Mouse (Mus musculus): Measurements from ENCODE around the gene Cfap99. TPM values are rescaled to one million over a fixed set of nuclear protein-coding genes. Genes with fewer than 3 reads are reported as not detected.

Cfap99 gene
- total RNA-seq, 2 experiments from 2014 or later = not detected

DNA sequence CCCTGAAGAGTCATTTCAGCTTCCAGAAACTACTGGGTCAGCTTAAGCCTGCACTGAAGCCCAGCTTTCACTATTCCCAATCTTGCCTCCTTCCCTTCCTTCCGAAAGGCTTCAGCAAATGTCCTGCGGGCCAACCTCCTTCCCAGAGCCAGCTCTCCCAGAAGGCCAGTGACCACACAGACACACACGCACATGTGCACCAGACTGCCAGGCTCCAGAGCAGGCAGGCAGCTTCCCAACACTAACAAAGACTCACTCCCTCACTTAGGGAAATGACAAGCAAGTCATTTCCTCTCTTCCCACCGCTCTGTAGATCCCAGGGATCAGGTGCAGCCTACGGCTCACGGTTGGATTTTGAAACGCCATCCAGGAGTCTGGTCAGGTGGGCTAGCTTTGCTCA, 12.2 kb upstream of the Cfap99 start:
- peak; percentile 48 to 60 for DNase-seq
- intact Hi-C loops (cut with DNase I) = no loop called here

DNA sequence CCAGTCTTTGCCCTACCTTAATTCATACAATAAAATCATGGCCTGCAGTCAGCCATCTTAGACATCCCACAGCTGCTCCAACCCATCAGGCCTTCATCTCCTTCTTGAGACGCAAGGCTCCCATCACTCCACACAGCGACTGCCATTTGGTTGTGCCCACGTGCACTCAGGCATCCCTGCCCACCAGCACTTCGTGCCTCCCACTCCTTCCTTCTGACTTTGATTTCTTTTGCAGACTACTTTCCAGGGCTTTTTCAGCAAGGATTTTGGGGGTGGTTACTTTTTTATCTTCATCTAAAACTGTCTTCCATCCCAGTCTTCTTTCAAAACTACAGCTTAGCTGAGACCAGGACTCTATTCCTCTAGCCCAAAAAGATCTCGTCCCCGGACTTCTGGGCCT, 11.7 kb upstream of the Cfap99 start:
- intact Hi-C loops (cut with DNase I) = no loop called here
- no peak for DNase-seq

DNA sequence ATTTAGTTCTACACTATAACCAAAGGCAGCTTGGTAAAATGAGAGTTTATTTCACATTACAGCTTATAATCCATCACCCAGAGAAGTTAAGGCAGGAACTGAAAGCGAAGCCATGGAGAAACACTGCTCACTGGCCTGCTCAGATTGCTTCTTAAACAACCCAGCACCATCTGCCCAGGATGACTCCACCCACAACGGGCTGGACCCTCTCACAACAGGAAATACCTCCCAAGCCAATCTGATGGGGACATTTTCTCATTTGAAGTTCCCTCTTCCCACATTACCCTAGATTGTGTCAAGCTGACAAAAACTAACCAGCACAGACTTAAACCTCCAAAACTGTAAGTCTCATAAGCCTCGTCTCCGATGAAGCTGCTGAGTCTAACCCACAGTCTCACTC, 10.3 kb upstream of the Cfap99 start:
- no peak for DNase-seq
- intact Hi-C loops (cut with DNase I) = no loop called here

DNA sequence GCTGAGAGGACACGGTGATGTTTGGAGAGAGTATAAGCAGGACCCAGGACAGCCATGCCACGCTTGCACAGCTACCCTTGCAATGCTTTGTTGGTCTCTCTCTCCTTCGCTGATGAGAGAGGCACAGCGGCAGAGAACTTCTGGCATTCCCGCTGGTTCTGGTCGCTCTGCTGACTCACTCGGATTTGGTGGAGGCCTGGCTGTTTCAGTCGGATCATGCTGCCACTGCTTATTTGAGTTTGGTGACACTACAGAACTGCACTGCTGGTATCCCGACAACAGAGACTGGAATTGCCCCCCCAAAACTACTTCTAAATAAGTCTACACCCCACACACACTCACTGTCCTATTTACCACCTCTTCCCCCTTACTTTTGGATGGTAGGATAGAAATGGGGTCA, 9.2 kb upstream of the Cfap99 start:
- intact Hi-C loops (cut with DNase I) = no loop called here
- DNase-seq = no peak

DNA sequence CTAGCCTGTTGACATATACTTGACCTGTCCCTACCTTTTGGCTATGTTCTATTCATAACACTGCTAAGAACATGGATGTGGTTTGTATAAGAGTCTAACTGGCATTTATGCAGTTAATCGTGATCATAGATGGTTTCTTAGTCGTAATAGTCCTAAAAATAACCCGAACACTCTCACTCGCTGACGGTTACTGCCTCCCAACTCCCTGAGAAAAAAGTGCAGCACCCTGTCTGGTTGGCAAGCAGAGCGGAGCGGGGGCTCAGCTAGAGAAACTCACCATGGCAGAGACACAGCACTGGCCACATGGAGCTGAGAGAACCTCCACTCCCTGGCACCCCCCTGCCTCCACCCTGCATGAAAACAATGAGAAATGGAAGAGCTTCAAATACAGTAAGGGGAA, 7.4 kb upstream of the Cfap99 start:
- intact Hi-C loops (cut with DNase I) = no loop called here

DNA sequence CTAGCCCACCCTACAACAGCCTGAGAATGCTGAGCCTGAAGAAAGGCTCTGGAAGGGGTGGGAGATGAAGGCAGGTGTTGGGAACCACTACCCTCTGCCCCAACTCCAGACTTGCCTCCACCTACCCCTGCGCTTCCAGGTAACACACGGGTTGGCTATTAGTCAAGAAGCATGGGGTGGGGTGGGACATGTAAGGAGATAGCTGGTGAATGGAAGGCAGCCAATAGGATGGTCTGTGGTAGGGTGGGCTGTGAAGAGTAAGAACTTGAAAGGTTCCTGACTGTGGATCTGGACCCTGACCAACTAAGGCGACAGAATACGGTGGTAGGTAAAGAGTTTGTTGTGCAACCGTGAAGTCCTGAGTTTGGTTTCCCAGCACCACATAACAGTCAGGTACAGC, 5.0 kb upstream of the Cfap99 start:
- intact Hi-C loops (cut with DNase I) = no loop called here
- no peak for DNase-seq

More for the DNA sequence above, 7.4 kb upstream of the Cfap99 start:
- peak in 1 of 2 experiments; percentile 27 for DNase-seq

DNA sequence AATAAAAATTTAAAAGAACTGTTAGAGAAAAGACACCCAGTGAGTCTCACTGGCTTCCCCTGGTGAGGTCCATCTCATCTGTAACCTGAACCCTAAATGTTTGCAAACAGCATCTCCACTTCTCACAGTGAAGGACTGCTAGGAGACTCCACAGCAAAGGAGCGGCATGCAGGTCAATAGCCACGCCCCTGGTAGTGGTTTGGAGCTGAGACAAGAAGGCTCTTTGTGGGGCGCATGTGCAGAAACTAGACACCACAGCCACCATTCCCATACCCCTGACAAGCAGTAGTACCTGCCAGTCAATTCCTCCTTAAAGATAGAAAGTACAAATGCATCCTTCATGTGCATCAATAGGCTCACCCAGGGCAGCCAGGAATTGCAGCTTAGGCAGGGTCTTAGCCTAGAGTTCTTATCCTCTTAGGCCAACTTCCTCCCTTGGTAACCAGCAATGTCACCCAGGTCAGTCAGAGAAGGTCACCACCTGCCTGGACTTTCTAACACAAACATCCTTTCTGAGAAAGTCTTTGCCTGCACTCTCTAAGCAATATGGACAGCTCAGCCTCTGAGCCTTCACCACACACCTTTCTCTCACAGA, 4.1 kb upstream of the Cfap99 start:
- intact Hi-C loops (cut with DNase I) = no loop called here
- no peak for DNase-seq

DNA sequence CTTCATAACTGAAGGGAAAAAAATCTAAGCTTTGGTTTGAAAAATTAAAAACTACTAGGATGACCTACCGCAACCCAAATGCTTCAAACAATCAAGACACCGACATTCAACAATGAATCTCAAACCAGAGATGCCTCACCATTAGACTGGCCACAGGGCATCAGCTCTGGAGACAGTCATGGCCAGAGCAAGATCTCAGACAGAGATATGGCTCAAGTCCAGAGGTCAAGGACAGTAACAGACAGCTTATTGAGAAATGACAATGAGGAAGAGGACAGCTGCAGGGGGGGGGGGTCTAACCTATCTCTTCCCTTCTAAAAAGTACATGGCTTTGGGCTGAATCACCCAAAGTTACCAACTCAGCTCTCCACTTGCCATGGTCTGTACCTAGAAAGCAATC, 3.1 kb upstream of the Cfap99 start:
- no peak for DNase-seq
- intact Hi-C loops (cut with DNase I) = no loop called here

DNA sequence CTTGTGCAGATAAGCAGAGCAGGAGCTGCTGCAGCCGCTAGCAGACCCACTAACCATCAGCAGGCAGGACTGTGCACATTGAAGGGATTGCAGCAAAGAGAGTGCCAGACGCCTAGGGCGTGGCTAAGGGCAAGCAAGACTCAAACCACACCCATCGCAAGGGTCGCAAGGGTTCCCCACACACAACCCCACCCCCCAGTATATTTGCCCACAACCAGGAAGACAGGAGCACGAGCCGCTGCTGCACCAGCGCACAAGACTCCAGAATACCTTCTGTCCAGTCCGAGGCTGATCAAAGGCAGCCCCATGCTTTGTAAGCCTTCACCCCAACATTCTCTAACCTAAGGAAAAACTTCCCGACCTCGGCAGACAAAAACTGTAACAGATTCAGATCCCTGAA, 1.9 kb upstream of the Cfap99 start:
- no peak for DNase-seq
- intact Hi-C loops (cut with DNase I) = no loop called here

DNA sequence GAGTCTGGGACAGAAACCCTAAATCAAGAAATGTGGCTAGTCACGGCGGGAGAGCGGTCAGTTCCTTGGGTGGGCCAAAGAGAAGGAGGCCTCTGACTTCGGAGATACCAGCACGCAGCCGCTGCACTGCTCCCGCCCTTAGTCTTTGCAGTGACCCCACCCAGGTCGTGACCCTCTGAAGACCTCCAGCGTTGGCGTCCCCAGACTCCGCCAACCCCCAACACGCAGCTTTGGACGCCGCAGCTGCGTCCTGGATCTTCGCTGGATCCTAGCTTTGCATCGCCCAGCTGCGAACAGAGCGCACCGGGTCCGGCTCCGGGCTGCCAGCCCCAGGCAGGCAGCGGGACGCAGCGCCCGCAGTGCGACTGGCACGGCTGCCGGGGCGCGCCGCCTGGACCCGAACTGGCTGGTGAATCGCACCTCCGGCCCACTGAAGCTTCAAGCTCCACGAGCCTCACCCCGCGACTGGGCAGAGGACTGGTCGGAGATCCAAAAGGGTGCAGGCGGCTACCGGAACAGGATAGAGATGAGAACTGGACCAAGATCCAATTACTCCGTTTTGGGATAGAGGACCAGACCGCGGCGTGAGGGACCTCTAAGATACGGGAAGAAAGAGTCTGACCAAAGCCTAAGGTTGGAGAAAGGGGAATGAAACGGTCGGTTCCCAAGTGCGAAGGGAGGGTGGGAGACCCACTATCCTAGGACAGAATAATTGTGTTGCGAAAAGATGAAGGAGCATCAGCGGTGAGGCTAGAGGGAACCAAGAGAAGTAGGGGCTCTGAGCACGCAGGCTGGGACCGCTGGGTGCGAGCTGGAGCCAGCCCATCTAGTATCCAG, 1.2 kb upstream of the Cfap99 start:
- peak in 1 of 2 experiments; percentile 17 for DNase-seq
- intact Hi-C loops (cut with DNase I) = no loop called here

DNA sequence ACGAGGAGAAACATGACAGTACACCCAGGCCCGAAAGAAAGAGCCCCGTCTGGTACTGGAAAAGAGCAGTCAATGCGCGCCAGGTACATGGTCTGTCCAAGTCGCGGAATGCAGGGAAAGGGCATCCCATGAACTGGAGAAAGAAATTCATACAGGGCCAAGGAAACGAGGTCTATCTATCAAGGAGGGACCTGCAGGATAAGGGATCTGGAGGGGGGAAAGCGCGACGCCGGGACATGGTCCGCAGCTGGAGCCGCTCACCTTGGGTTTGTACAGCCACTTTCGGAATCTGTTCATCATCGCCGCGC, 608 bp upstream of the Cfap99 start:
- DNase-seq = no peak
- intact Hi-C loops (cut with DNase I) = no loop called here

DNA sequence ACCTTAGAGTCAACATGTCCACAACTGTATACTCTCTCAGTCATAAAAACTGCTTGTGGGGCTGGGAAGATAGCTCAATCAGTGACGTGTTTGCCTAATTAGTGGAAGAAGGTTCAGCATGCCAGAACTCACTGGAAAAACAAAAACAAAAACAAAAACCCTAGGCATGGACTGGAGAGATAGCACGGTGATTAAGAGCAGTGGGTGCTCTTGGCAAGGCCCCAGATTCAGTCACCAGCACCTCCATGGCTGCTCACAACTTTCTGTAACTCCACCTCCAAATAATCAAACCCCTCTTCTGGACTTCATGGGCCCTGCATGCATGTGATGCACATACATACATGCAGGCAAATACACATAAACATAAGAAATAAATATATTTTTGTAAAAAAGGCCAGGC, 886 bp downstream of the Cfap99 start:
- intact Hi-C loops (cut with DNase I) = no loop called here
- DNase-seq = no peak

DNA sequence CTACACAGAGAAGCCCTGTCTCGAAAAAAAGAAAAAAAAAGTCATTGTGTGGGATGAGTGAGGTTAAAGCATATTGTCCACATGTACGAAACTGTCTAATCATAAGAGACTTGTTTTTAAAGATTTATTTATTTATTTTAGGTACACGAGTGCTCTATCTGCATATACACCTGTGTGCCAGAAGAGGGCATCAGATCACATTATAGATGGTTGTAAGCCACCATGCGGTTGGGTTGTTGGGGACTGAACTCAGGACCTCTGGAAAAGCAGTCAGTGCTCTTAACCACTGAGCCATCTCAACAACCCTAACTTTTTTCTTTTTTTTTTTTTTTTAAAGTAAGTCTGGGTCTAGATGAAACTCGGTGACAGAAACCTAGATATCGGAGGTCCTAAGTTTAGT, 5.0 kb downstream of the Cfap99 start:
- intact Hi-C loops (cut with DNase I) = no loop called here
- DNase-seq = no peak

DNA sequence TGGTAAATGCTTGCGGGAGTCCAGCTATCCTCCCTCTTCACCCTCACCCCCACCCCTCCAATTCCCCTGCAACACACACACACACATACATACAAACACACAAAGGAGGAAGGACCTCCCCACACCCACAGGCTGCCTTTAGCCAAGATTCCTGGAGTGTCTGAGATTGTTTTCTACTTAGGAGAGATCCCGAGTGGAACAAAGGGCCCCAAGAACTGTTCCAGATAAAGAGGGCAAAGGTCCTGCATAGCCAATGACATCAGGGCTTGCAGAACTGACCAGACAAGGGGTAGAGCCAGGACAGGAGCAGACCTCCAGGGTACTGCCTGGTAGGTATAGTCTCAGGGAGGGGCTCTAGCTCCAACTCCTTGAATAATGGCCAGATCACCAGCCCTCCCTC, 6.3 kb downstream of the Cfap99 start:
- DNase-seq = peak; percentile 35 to 45

DNA sequence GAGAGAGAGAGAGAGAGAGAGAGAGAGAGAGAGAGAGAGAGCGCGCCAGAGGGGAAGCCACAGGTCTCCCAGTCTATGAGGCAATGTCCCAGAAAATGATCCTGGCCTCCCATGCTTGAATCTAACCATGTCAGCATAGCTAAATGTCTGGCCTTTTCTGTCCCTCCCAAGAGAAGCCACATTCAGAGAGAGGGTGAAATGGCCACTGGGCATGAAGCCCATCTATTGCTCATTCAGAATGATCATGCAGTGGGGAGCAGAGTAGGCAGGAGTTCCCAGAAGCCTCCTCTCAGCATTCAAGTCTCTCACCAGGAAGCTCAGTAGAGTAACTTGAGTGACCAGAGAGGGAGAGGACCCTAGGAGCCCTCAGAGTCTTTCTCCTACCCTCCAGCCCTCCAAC, 6.7 kb downstream of the Cfap99 start:
- DNase-seq = peak; percentile 37 to 43
- intact Hi-C loops (cut with DNase I) = no loop called here

More for the DNA sequence above, 6.3 kb downstream of the Cfap99 start:
- intact Hi-C loops (cut with DNase I) = no loop called here

DNA sequence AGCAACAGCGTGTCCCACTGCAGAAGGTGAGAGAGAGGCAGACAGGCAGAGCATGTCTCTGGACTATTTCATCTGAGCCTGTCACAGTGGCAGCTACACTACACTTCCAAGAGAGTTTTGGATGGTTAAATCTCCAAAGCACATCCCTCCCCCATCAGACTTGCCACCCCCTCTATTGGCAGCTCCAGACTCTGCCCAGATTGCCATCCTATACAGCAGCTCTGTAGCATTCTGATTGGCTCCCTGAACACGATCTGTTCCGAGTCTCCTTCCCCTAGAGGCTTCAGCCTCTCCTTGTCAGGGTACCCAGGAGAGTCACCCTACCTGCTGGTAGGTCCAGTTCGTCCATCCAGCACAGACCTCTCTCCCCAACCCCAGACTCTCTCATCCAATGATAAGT, 9.7 kb downstream of the Cfap99 start:
- DNase-seq = no peak
- intact Hi-C loops (cut with DNase I) = no loop called here

DNA sequence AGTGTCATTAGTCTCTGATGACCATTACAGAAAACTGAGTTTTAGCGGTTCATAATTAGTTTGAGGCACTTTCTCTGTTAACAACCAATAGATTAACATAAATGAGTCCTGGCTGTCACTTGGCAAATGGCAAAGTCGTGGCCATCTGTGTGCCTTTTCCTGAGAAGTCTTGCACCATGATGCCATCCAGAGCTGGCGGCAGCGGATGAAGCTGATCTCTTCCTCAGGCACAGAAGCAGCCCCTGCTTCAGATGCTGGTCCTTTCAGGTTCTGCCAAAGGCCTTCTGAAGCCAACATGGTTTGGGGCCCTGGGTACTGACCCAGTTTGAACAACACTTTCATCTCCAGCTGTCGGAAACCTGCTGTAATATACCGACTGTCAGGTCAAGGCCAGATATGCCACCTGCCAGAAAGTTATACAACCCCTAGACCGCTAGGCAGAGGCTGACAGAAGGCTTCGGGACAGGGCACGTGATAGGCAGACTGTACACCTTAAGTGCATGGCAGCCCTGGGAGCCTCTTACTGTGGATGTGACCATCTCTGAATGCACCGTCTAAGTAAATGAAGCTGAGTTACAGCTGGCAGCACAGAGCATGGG, 10.6 kb downstream of the Cfap99 start:
- no peak for DNase-seq
- intact Hi-C loops (cut with DNase I) = no loop called here

DNA sequence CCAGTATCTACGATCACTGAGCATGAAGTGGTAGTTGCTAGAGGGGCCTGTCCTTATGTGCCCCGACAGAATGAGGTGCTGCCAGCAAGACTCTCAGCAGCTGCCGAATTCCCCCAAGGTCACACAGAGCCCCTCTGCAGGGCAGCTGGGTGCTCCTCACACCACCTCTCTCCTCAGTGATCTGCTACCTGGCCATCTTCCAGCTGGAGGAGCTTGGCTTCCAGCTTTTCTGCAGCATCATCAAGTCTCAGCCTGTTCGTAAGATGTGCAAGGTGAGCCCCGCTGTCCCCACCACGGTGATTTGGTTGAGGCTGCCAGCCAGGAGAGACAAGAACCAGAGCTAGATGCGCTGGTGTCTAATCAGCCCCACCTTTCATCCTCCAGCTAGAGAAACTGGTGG, 14.0 kb downstream of the Cfap99 start:
- no peak for DNase-seq

DNA sequence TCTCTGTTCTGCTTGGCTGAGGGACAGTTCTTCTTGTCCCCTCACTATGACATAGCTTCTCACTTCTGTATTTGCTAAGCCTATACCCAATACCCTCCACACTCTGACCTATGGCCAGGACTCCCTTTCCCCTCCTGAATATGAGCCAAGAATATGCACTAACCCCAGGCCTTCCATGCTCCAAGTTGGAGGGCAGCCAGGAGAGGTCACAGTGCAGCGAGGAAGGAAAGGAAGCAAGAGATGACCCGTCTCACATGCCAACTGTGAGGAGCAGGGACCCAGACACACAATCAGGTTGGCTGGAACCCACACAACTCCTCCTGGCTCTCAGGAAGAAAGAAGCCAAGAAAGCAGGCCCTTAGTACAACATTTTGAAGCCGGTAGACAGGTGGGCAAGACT, 20.6 kb downstream of the Cfap99 start:
- DNase-seq = no peak
- intact Hi-C loops (cut with DNase I) = no loop called here

More for the DNA sequence above, 14.0 kb downstream of the Cfap99 start:
- intact Hi-C loops (cut with DNase I) = no loop called here

DNA sequence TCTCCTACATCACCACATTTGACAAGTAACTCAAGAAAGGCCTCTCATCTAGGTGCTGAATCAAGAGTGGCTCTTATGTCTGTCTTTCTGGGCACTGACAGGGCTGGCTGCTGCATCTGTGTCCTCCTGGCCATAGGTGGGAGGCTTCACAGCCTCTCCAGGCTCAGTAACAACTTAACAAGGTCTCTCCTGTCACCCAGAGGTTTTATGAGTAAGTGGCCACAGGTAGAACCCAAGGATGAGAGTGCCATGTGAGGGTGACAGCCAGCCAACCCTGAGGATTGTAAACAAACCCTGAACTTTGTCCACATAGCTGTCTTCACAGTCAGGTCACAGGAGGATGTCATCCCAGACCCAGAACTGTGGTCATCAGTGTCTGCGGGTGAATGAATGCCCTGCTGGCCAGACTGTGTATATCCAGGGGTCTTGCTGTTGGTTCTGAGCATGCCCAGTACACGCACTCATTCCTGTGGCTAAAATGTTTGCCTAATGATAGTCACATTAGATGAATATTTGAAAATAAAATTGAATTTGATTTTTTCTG, 31.2 kb downstream of the Cfap99 start:
- DNase-seq = no peak
- intact Hi-C loops (cut with DNase I) = no loop called here

DNA sequence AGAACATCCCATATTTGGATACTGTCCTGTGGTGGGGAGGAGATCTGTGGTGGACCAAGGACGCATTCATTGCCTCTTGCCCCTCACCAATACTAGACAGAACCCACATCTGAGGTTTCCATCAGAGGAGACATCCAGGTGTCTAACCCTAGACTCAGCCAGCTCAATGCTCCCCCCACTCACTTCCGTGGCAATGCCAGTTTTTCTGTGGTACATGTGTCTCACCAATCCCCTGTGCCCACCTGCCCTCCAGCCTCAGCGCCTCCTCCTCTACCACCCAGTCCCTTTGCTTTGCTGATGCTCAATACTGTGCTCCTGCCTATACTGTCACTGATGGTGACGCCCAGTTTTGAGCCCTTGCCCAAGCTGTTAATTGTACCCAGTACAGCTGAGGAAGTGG, 32.8 kb downstream of the Cfap99 start:
- intact Hi-C loops (cut with DNase I) = no loop called here
- DNase-seq = no peak

DNA sequence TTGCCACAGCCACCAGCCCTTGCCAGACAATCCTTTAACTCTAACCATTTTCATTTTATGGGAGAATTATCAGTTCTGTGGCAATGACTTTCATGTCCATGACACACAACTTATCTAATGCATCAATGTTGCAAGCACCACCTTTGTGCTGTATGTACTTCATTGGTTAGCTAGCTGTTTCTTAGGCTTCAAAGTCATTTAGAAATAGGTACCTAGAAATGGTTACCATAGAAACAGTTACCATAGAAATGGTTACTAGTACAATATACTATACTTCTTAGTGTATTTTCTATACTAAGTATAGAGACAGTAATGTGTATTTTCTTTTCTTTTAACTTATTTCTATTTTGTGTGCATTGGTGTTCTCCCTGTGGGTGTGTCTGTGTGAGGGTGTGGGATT, 36.9 kb downstream of the Cfap99 start:
- no peak for DNase-seq
- intact Hi-C loops (cut with DNase I) = no loop called here
